Mouse (Mus musculus): Measurements from ENCODE around the gene Yes1.
"Not testable (repeated sequence)": the region's sequence is repeated elsewhere in the genome, so short reads cannot be mapped to it uniquely, and the experiment has no call there.

Yes1 gene

GRCm38 (mm10) chr5:32706226-32706780 lies 95.3 kb downstream of the Yes1 start:
- DNase-seq (ENCODE audit: low read depth in 1 of 2, low spot score in 2 of 2) = no peak

- DNase-seq (ENCODE audit: low read depth in 1 of 2, low spot score in 2 of 2) = no peak
Observed at GRCm38 (mm10) chr5:32711485-32711884, 100.5 kb downstream of the Yes1 start.

- DNase-seq (ENCODE audit: low read depth in 1 of 2, low spot score in 2 of 2) = no peak
Observed at GRCm38 (mm10) chr5:32712221-32713041, 101.5 kb downstream of the Yes1 start.

- DNase-seq (ENCODE audit: low read depth in 1 of 2, low spot score in 2 of 2) = no peak
Observed at GRCm38 (mm10) chr5:32713042-32713702, 102.2 kb downstream of the Yes1 start.

GRCm38 (mm10) chr5:32713703-32714467 lies 102.9 kb downstream of the Yes1 start:
- DNase-seq (ENCODE audit: low read depth in 1 of 2, low spot score in 2 of 2) = peak; percentile 60 to 80

GRCm38 (mm10) chr5:32717726-32718125 lies 106.8 kb downstream of the Yes1 start:
- no peak for DNase-seq (ENCODE audit: low read depth in 1 of 2, low spot score in 2 of 2)

- no peak for DNase-seq (ENCODE audit: low read depth in 1 of 2, low spot score in 2 of 2)
Observed at GRCm38 (mm10) chr5:32718916-32719315, 107.9 kb downstream of the Yes1 start.

- no peak for DNase-seq (ENCODE audit: low read depth in 1 of 2, low spot score in 2 of 2)
Observed at GRCm38 (mm10) chr5:32720416-32720815, 109.4 kb downstream of the Yes1 start.

- no peak for DNase-seq (ENCODE audit: low read depth in 1 of 2, low spot score in 2 of 2)
Observed at GRCm38 (mm10) chr5:32721316-32721715, 110.3 kb downstream of the Yes1 start.

- no peak for DNase-seq (ENCODE audit: low read depth in 1 of 2, low spot score in 2 of 2)
Observed at GRCm38 (mm10) chr5:32722263-32722662, 111.3 kb downstream of the Yes1 start.

GRCm38 (mm10) chr5:32722711-32723110 lies 111.7 kb downstream of the Yes1 start:
- not testable (repeated sequence) for DNase-seq (ENCODE audit: low read depth in 1 of 2, low spot score in 2 of 2)

- DNase-seq (ENCODE audit: low read depth in 1 of 2, low spot score in 2 of 2) = no peak
Observed at GRCm38 (mm10) chr5:32723981-32724380, 113.0 kb downstream of the Yes1 start.

GRCm38 (mm10) chr5:32725397-32725796 lies 114.4 kb downstream of the Yes1 start:
- DNase-seq (ENCODE audit: low read depth in 1 of 2, low spot score in 2 of 2) = not testable (repeated sequence)

- no peak for DNase-seq (ENCODE audit: low read depth in 1 of 2, low spot score in 2 of 2)
Observed at GRCm38 (mm10) chr5:32728300-32728699, 117.3 kb downstream of the Yes1 start.

GRCm38 (mm10) chr5:32728851-32729250 lies 117.9 kb downstream of the Yes1 start:
- no peak for DNase-seq (ENCODE audit: low read depth in 1 of 2, low spot score in 2 of 2)

GRCm38 (mm10) chr5:32733892-32734291 lies 122.9 kb downstream of the Yes1 start:
- DNase-seq (ENCODE audit: low read depth in 1 of 2, low spot score in 2 of 2) = not testable (repeated sequence)

GRCm38 (mm10) chr5:32735779-32736178 lies 124.8 kb downstream of the Yes1 start:
- DNase-seq (ENCODE audit: low read depth in 1 of 2, low spot score in 2 of 2) = no peak
